Mouse (Mus musculus): Measurements from ENCODE around the gene Wdr31. TPM values are rescaled to one million over a fixed set of nuclear protein-coding genes. Genes with fewer than 3 reads are reported as not detected.

Gene Wdr31
- polyA plus RNA-seq, 1 experiment from 2014 or later: 6.8 TPM

DNA sequence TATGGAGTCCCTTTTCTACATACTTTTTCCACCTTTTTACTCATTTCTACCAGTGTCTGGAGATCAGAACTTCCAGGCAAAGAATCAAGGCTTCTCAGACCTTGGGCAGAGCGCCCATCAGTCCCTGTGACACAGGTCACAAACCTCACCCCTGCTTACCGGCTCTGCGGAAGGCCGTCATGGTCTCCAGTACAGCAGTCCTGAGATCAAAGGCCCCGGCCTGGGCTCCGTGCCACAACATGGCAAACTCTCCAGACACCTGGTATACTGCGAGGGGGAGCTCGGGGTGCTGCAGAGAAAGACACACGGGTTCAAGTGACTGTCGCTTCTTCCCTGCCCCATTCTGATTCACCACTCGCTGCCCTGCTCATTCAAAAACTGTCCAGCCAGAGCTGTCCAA lies 39.2 kb upstream of the Wdr31 start:
- Histone ChIP-seq H3K4me1 (no peaks in the 10 kb centered on the region), H3K4me3 (no peak overlapping the region), H3K27me3 (no peaks in the 10 kb centered on the region), H3K27ac (no peak overlapping the region), H3K36me3 (peaks cover 69% of the 10 kb centered on the region), H3K4me2 (replicated peaks) (no peak overlapping the region), H3K9me3 (no peaks in the 10 kb centered on the region), H3K9ac (no peak overlapping the region; the same call in 1 of the 2 replicates)
- no peak for ATAC-seq (ENCODE audit: low FRiP score, low read depth)
- 88% methylated on average over 11 of the region's 11 CpGs for WGBS

DNA sequence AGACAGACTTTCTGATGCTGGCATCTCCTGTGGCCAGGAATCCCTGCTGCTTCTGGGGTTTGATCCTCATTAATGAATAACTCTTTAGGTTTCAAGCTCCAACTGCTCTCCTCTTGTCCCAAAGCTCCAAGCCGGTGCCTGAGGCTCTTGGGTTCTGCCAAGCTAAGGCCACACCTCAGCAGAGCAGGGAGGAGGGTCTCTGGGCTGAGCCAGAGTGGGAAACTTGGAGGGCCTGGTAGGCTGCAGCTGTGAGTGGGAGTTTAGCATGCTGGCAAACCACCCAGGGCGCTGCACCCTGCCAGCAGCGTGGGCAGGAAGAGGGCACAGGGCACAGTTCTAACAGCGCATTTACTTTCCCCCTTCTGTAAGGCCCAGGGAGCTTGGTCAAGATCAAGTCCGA lies 38.1 kb upstream of the Wdr31 start:
- H3K9me3 ChIP-seq: no peaks in the 10 kb centered on the region
- WGBS: 95% methylated on average over 5 of the region's 5 CpGs
- H3K27ac ChIP-seq: no peak overlapping the region
- H3K36me3 ChIP-seq: peaks cover 66% of the 10 kb centered on the region
- ATAC-seq (ENCODE audit: low FRiP score, low read depth): no peak
- H3K4me3 ChIP-seq: no peak overlapping the region
- no peaks in the 10 kb centered on the region for H3K27me3 ChIP-seq
- no peak overlapping the region for H3K4me2 ChIP-seq (replicated peaks)
- H3K4me1 ChIP-seq: no peaks in the 10 kb centered on the region
- H3K9ac ChIP-seq: no peak overlapping the region

DNA sequence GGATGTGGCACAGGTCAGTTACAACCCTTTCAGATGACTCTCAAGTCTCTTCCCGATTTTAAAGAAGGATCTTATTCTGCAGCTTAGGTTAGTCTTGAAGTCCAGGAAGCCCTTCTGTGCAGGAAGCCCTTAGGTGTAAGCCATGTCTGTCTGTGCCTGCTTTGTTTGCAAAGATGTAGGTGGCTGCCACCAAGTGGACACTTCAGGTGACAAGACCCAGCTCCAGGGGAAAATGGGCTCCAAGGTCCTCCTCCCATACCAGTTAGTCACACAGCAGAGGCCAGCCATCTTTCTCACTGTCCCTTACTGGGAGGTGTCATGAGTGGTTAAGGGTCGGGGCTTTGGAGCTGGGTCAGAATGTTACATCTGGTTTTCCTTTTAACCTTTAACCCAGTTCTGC lies 36.1 kb upstream of the Wdr31 start:
- H3K27ac ChIP-seq: no peak overlapping the region
- no peaks in the 10 kb centered on the region for H3K27me3 ChIP-seq
- WGBS: 55% methylated on average over 2 of the region's 2 CpGs
- peaks cover 46% of the 10 kb centered on the region for H3K36me3 ChIP-seq
- no peak overlapping the region for H3K9ac ChIP-seq
- peaks cover 8% of the 10 kb centered on the region for H3K4me1 ChIP-seq
- H3K4me2 ChIP-seq (replicated peaks): no peak overlapping the region
- ATAC-seq (ENCODE audit: low FRiP score, low read depth): no peak
- H3K4me3 ChIP-seq: no peak overlapping the region
- H3K9me3 ChIP-seq: no peaks in the 10 kb centered on the region

DNA sequence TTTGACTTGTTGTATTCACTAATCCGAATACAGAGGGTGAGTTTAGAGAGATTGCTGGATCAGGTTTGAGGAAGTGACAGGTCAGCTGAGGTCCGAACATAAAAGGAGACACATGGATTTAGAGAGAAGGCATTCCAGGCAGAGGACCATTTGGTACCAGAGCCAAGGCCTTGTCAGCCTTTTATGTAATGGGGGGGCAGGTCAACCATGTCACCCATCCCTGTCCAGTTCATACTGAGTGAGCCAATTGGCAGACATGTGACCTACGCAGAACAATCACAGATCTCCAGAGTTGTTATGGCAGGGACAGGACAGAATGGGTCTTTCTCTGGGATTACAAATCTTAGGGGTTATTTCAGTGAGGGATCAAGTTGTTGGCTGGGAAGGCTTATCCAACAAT lies 35.3 kb upstream of the Wdr31 start:
- no peak overlapping the region for H3K27ac ChIP-seq
- H3K4me3 ChIP-seq: no peak overlapping the region
- no peak for ATAC-seq (ENCODE audit: low FRiP score, low read depth)

DNA sequence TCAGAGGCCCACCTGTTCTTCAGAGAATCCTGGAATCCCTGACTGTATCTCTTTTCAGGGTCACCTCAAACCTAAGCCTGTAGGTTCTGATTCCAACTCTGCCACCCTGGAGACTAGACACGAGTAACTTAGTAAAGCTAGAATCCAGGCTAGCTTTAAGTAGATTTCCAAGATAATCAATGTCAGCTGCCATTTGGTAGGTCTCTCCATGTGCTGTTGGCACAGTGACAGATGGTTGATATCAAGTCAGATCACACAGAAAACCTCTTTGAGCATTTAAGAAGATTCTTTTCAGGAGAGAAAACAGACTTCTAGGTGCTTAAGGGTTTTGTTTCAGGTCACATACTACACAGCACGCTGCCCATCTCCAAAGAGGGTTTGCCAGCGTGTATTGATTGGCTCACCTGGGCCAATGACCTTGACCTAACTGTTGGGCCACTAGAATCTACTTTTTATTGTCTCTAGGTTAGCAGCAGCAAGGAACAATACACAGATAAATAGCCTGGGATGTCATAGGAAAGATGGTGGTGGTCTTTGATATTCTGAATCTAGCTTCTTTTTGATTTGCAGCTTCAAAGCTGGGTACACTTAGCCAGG lies 32.8 kb upstream of the Wdr31 start, which contains the start of gene Hdhd3:
Gene Hdhd3, minus strand, starts transcription at position 94 of the 597 bp plus-strand sequence.
- 72% methylated on average over 3 of the region's 3 CpGs for WGBS
- Histone ChIP-seq H3K27ac (peak within 1 kb of the TSS; percentile 22; the same call in 1 of the 2 replicates), H3K4me1 (peaks cover 17% of the 10 kb centered on the region)

More for the DNA sequence above, 35.3 kb upstream of the Wdr31 start:
- Histone ChIP-seq H3K36me3 (peaks cover 38% of the 10 kb centered on the region), H3K4me1 (peaks cover 13% of the 10 kb centered on the region), H3K9me3 (no peaks in the 10 kb centered on the region), H3K4me2 (replicated peaks) (no peak overlapping the region), H3K27me3 (no peaks in the 10 kb centered on the region), H3K9ac (no peak overlapping the region)
- 84% methylated on average over 3 of the region's 3 CpGs for WGBS

DNA sequence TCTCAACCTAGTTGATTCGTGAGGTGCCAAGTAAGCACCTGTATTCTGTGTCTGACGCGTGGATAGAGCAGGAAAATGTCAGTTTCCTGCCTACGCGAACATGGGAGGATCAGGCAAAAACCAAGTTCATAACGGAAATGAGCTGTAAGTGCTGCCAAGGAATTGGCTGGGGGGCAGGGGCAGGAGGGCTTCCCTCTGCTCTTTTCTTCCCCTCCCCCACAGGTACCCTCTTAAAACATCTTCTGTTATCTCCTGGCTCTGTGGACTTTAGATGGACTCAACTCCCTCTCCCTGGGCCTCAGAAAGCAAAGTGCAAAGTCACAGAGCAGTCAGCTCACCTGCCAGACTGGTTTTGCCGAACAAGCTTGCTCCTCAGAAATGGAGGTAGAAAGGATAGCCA lies 32.3 kb upstream of the Wdr31 start:
- peaks cover 29% of the 10 kb centered on the region for H3K36me3 ChIP-seq
- peaks cover 17% of the 10 kb centered on the region for H3K4me1 ChIP-seq
- no peak overlapping the region for H3K9ac ChIP-seq
- H3K9me3 ChIP-seq: no peaks in the 10 kb centered on the region
- H3K27me3 ChIP-seq: no peaks in the 10 kb centered on the region
- H3K4me2 ChIP-seq (replicated peaks): no peak overlapping the region
- ATAC-seq (ENCODE audit: low FRiP score, low read depth): no peak
- H3K27ac ChIP-seq: no peak overlapping the region
- 73% methylated on average over 7 of the region's 7 CpGs for WGBS
- no peak overlapping the region for H3K4me3 ChIP-seq

More for the DNA sequence above, 32.8 kb upstream of the Wdr31 start, which contains the start of gene Hdhd3:
- Histone ChIP-seq H3K27me3 (no peaks in the 10 kb centered on the region), H3K9ac (peak within 1 kb of the TSS; percentile 83), H3K4me3 (peak within 1 kb of the TSS; percentile 79), H3K4me2 (replicated peaks) (peak within 1 kb of the TSS; percentile 76), H3K9me3 (no peaks in the 10 kb centered on the region), H3K36me3 (peaks cover 29% of the 10 kb centered on the region)
- ATAC-seq (ENCODE audit: low FRiP score, low read depth): no peak

DNA sequence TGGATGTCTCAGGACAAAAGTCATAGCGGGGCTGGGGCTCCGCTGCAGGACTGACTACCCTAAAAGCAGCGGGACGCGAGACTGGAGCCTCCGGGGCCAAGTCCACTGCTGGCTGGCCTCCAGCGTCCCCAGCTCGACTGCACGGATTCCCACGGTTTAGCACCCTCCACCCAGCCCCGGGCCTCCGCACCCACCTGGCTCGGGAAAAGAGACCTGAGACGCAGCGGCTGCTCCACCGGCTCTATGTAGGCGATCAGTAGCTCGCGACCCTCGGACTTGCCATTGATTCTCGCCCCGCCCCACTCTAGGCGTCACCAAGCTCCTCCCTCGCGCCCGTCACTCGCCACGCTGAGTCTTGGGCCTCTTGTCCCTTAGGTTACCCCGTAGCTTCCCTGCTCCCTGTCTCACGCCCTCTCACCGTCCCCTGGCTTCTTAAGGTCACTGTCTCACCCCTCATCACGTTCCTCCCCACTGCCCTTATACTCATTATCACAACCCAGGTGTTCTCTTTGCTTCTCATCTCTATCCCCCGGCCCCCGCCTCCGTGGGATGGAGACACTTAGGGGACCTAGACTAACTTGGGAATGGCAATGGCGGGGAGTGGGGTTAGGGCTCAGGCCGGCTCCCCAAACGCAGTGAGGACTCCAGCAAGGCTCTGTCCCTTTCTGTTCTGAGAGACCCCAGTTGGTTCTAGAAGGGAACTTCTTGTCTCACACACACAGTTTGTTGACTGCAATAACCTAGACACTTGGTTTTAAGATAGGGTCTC lies 31.5 kb upstream of the Wdr31 start:
- Histone ChIP-seq H3K36me3 (peaks cover 29% of the 10 kb centered on the region), H3K9me3 (no peaks in the 10 kb centered on the region), H3K4me3 (peak overlapping the region; percentile 79), H3K27ac (peak overlapping the region; percentile 69; the same call in 1 of the 2 replicates), H3K27me3 (no peaks in the 10 kb centered on the region), H3K4me1 (peaks cover 17% of the 10 kb centered on the region), H3K9ac (peak overlapping the region; percentile 83), H3K4me2 (replicated peaks) (peak overlapping the region; percentile 76)
- 2% methylated on average over 38 of the region's 38 CpGs for WGBS
- ATAC-seq (ENCODE audit: low FRiP score, low read depth): peak; percentile 95

DNA sequence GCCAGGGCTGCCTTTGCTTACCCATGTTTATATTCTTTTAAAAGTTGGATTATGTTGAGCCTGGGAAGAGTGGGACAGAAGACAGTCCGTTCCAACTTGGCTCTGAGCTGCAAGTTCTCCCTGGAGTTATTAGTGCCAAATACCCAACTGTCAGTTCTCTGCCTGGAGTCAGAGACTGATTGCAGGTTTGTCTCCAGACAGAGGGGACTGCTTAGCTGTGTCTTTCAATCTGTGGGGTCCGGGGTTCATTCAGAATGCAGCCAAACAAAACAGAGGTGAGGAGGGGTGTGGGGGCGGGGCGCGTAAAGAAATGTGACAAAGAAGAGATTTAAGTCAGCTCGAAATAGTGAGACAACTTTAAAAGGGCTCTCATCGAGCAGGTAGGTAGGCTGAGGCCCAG lies 30.8 kb upstream of the Wdr31 start:
- H3K4me1 ChIP-seq: peaks cover 17% of the 10 kb centered on the region
- peak overlapping the region; percentile 83 for H3K9ac ChIP-seq
- WGBS: 3% methylated on average over 7 of the region's 7 CpGs
- H3K27me3 ChIP-seq: no peaks in the 10 kb centered on the region
- H3K27ac ChIP-seq: peak overlapping the region; percentile 69; the same call in 1 of the 2 replicates
- peak overlapping the region; percentile 76 for H3K4me2 ChIP-seq (replicated peaks)
- peak overlapping the region; percentile 79 for H3K4me3 ChIP-seq
- ATAC-seq (ENCODE audit: low FRiP score, low read depth): peak; percentile 41; the same call in 1 of the 2 replicates
- H3K9me3 ChIP-seq: no peaks in the 10 kb centered on the region
- peaks cover 33% of the 10 kb centered on the region for H3K36me3 ChIP-seq

DNA sequence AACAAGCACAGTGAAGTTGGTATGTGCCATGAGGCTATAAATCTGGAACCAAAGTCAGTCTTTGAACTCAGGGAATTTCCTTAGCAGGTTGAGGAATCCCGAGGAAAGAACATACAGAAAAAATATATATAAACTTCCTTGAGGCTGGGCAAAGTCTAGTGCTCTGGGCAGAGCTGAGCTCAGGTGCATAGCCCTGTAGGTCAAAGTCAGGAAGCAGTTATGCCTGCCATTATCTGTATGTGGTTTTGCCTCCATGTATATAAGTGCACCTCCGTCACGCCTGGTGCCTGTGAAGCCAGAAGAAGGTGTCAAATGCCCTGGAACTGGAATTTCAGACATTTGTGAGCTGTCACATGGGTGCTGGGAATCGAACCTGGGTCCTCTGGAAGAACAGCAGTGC lies 30.1 kb upstream of the Wdr31 start:
- no peaks in the 10 kb centered on the region for H3K9me3 ChIP-seq
- no peak overlapping the region for H3K27ac ChIP-seq
- H3K36me3 ChIP-seq: peaks cover 39% of the 10 kb centered on the region
- 76% methylated on average over 4 of the region's 4 CpGs for WGBS
- no peak for ATAC-seq (ENCODE audit: low FRiP score, low read depth)
- H3K4me2 ChIP-seq (replicated peaks): peak overlapping the region; percentile 76
- peaks cover 17% of the 10 kb centered on the region for H3K4me1 ChIP-seq
- no peak overlapping the region for H3K9ac ChIP-seq
- H3K4me3 ChIP-seq: peak overlapping the region; percentile 79; the same call in 1 of the 2 replicates
- no peaks in the 10 kb centered on the region for H3K27me3 ChIP-seq

DNA sequence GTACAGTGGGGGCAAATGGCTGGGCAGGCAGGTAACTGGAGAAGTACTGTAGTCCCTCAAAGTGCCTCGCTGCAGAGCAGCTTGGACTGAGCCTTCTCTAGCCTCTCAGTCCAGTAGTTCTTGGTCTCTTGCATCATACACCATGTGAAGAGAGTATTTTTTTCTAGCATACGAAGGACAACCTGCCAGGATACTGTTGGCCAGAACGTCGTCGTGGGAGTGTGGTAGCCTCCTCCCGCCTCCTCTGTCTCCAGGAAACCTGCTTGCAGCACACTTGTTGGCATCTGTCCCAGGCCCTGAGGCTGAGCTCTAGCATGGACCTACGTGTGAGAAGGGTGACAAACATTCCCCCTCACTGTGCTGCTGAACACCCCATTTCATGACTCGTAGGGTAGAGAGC lies 26.1 kb upstream of the Wdr31 start:
- Histone ChIP-seq H3K4me1 (peaks cover 8% of the 10 kb centered on the region), H3K27me3 (no peaks in the 10 kb centered on the region), H3K4me3 (no peak overlapping the region), H3K36me3 (peaks cover 39% of the 10 kb centered on the region), H3K9me3 (no peaks in the 10 kb centered on the region), H3K9ac (no peak overlapping the region), H3K4me2 (replicated peaks) (no peak overlapping the region), H3K27ac (no peak overlapping the region)
- WGBS: 74% methylated on average over 8 of the region's 8 CpGs
- no peak for ATAC-seq (ENCODE audit: low FRiP score, low read depth)

DNA sequence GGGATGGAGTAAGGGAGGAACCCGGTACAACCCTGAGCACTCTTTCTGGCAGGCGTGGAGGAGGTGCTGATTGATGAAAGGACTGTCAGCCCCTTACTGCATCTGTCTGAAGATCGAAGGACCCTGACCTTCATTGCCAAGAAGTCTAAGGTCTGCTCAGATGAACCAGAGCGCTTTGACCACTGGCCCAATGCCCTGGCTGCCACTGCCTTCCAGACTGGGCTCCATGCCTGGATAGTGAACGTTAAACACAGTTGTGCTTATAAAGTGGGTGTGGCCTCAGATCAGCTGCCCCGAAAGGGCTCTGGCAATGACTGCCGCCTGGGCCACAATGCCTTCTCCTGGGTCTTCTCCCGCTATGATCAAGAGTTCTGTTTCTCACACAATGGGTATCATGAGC lies 25.2 kb upstream of the Wdr31 start:
- 79% methylated on average over 8 of the region's 8 CpGs for WGBS
- Histone ChIP-seq H3K27me3 (no peaks in the 10 kb centered on the region), H3K4me1 (peaks cover 3% of the 10 kb centered on the region), H3K4me3 (no peak overlapping the region), H3K4me2 (replicated peaks) (no peak overlapping the region), H3K9ac (no peak overlapping the region), H3K36me3 (peaks cover 39% of the 10 kb centered on the region), H3K27ac (no peak overlapping the region), H3K9me3 (no peaks in the 10 kb centered on the region)
- ATAC-seq (ENCODE audit: low FRiP score, low read depth): no peak

DNA sequence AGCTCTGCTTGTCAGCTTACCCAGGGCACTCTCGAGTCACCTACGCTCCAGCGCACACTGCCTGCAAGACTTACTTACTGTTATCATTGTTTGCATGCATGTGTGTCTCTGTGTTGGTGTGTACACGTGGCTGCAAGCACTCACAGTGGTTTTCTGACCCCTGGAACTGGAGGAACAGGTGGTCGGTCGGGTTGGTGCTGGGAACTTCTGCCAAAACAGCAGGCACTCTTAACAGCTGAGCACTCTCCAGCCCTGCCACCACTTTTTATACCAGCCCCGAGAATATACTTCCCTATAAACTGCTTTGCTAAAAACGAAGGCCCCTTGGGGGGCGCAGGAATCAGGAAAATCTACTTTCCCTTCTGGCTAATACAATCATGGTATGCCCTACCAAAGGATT lies 23.5 kb upstream of the Wdr31 start:
- no peak overlapping the region for H3K9ac ChIP-seq
- H3K9me3 ChIP-seq: no peaks in the 10 kb centered on the region
- H3K27ac ChIP-seq: no peak overlapping the region
- no peak for ATAC-seq (ENCODE audit: low FRiP score, low read depth)
- WGBS: 65% methylated on average over 9 of the region's 9 CpGs
- no peak overlapping the region for H3K4me3 ChIP-seq
- no peak overlapping the region for H3K4me2 ChIP-seq (replicated peaks)
- H3K4me1 ChIP-seq: no peaks in the 10 kb centered on the region
- no peaks in the 10 kb centered on the region for H3K27me3 ChIP-seq
- H3K36me3 ChIP-seq: peaks cover 30% of the 10 kb centered on the region
